Mouse (Mus musculus): Measurements from ENCODE around the gene Cyb5d1.

DNA sequence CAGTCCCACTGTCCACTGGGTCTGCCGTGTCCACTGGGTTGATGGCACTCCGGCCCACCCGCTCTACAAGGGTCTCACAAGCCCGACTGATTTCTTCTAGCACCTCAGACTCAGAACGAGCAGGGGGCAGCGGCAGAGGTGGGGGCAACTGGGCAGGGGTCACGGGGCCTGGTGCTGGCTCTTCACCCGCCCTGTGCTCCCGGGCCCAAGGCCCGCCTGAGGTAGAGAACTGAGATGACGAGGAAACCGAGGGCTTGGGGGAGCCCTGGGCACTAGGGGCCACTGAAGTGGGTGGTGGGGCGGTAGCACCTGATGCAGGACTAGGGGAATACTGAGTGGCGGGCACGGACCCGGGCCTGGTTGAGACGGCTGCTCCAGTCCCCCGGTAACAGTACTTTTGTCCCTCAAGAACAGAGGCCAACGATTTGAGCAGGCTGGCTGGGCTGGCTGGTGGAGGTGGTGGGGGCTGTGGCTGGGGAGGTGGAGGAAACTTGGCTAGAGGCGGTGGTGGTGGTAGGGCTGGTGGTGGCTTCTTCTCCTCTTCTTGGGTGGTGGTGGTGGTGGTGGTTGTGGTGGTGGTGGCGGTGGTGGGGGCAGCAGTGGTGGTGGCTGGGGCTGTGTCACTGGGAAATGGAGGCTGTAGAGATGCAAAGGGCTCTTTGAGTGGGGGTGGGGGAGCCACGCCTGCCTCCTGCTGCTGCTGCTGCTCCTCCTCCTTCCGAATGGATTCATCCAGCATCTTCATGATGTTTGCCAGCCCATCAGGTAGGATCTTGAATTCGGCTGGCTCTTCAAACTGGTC is 9.4 kb upstream of the Cyb5d1 start:
- no peak for TF ChIP-seq CTCF (IDR thresholded peaks at IDR 0.05; ENCODE audit: extremely low read depth, insufficient read length, insufficient replicate concordance, low read depth, low read length)
- TF ChIP-seq POLR2A (IDR thresholded peaks at IDR 0.05; ENCODE audit: low read depth, low read length): no peak
